Mouse (Mus musculus) erythroid progenitor cell, adult 5-6 weeks (primary cell): Measurements from ENCODE around the gene Jtb. TPM values are rescaled to one million over a fixed set of nuclear protein-coding genes. Genes with fewer than 3 reads are reported as not detected.

Experiments used
- ATAC-seq: replicated peaks from 2 replicates; pipeline ENCODE4 v1.8.0; 2016; ENCODE audit warnings: moderate number of reproducible peaks, mild to moderate bottlenecking, moderate TSS enrichment, inconsistent platforms; ENCODE audit not compliant: poor library complexity, low FRiP score, severe bottlenecking
- total RNA-seq, 2 experiments: library from RNA; stranded (forward) in 1 of 2; stranded (reverse) in 1 of 2; fragments of 150-400 nt in 1 of 2; fragments of 186-747, 209-891 nt in 1 of 2; gene quantifications; 2 replicates each; pipeline versions ENCODE4 v1.2.3 to v1.2.4; 2015 to 2017; ENCODE audit warnings: low replicate concordance in 2 of 2

Jtb gene
- total RNA-seq, 2 experiments from 2014 or later = 1.9 to 10.9 TPM

DNA sequence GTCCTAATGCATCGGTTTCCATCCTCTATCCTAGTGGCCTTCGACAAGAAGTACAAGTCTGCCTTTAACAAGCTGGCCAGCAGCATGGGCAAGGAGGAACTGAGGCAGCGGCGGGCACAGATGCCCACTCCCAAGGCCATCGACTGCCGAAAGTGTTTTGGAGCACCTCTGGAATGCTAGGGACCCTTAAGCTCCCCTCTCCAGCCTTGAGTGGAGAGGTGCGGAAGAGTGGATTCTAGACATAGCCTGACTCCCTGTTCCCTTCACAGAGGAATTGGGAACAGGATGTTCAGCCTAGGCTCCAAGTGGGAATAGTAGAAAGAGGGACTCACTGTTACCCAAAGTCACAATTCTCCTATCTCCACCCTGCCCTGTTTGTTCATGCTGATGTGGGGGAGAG, 48.3 kb downstream of the Jtb start:
- no peak for ATAC-seq

DNA sequence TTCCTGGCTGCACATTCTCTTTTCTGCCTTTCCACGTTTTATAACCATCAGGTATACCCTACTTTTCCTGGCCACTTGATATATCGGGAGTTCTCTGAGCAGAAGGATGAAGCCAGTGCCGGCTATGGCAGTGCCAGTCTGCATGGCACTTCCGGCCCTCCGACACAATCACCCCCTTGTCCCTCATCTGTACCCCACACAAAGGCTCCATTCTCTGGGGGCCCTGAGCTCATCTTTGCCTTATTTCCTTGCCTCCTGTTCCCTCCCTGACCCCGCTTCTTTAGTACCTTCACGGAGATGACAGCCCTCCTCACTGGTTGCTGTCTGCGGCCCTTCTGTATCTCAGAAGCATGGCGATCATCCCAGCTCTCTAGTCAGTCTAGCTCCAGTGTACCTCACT, 49.3 kb downstream of the Jtb start:
- ATAC-seq = no peak

DNA sequence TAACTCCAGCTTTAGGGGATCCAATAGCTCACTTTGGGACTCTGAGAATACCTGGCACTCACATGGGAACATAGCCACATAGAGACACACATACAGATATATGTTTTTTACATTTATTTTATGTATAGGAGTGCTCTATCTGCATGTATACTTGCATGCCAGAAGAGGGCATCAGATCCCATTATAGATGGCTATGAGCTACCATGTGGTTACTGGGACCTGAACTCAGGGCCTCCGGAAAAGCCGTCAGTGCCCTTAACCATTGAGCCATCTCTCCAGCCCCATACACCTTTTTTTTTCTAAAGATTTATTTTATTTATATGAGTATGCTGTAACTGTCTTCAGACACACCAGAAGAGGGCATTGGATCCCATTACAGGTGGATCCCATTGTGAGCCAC, 52.8 kb downstream of the Jtb start:
- ATAC-seq = no peak

Other genes with a start within 250 kb of the Jtb start
- gene Hax1, start 232.8 kb upstream of the Jtb start, total RNA-seq (2015; ENCODE audit: low replicate concordance) = 55.5 and 71.3 TPM in 2 replicates
- 41.2 and 68.0 TPM in 2 replicates for gene Hax1, start 232.8 kb upstream of the Jtb start, total RNA-seq (2017; ENCODE audit: low replicate concordance)
- 26.3 and 51.6 TPM in 2 replicates for gene 4933434E20Rik, start 180.0 kb upstream of the Jtb start, total RNA-seq (2015; ENCODE audit: low replicate concordance)
- gene 4933434E20Rik, start 180.0 kb upstream of the Jtb start, total RNA-seq (2017; ENCODE audit: low replicate concordance) = 28.5 and 29.4 TPM in 2 replicates
- gene Ubap2l, start 179.0 kb upstream of the Jtb start, total RNA-seq (2015; ENCODE audit: low replicate concordance) = 157 and 197 TPM in 2 replicates
- gene Ubap2l, start 179.0 kb upstream of the Jtb start, total RNA-seq (2017; ENCODE audit: low replicate concordance) = 107 and 126 TPM in 2 replicates
- 134 and 153 TPM in 2 replicates for gene Tpm3, start 158.9 kb upstream of the Jtb start, total RNA-seq (2015; ENCODE audit: low replicate concordance)
- gene Tpm3, start 158.9 kb upstream of the Jtb start, total RNA-seq (2017; ENCODE audit: low replicate concordance) = 196 and 241 TPM in 2 replicates
- not detected in 2 replicates for gene Nup210l, start 127.5 kb upstream of the Jtb start, total RNA-seq (2015; ENCODE audit: low replicate concordance)
- not detected in 2 replicates for gene Nup210l, start 127.5 kb upstream of the Jtb start, total RNA-seq (2017; ENCODE audit: low replicate concordance)
- gene Rps27, start 17.9 kb upstream of the Jtb start, total RNA-seq (2015; ENCODE audit: low replicate concordance) = 1,008 and 1,082 TPM in 2 replicates
- gene Rps27, start 17.9 kb upstream of the Jtb start, total RNA-seq (2017; ENCODE audit: low replicate concordance) = 1,107 and 1,635 TPM in 2 replicates
- gene Rab13, start 17.9 kb upstream of the Jtb start, total RNA-seq (2015; ENCODE audit: low replicate concordance) = not detected in 2 replicates
- gene Rab13, start 17.9 kb upstream of the Jtb start, total RNA-seq (2017; ENCODE audit: low replicate concordance) = 0.39 and 0.53 TPM in 2 replicates
- gene Creb3l4, start 11.9 kb downstream of the Jtb start, total RNA-seq (2015; ENCODE audit: low replicate concordance) = not detected in 2 replicates
- gene Creb3l4, start 11.9 kb downstream of the Jtb start, total RNA-seq (2017; ENCODE audit: low replicate concordance) = not detected in 2 replicates
- gene Slc39a1, start 16.6 kb downstream of the Jtb start, total RNA-seq (2015; ENCODE audit: low replicate concordance) = 2.1 and 5.0 TPM in 2 replicates
- gene Slc39a1, start 16.6 kb downstream of the Jtb start, total RNA-seq (2017; ENCODE audit: low replicate concordance) = 2.2 and 7.4 TPM in 2 replicates
- gene Crtc2, start 22.6 kb downstream of the Jtb start, total RNA-seq (2015; ENCODE audit: low replicate concordance) = 10.8 and 14.3 TPM in 2 replicates
- gene Crtc2, start 22.6 kb downstream of the Jtb start, total RNA-seq (2017; ENCODE audit: low replicate concordance) = 5.3 and 16.5 TPM in 2 replicates
- 13.3 and 40.2 TPM in 2 replicates for gene Dennd4b, start 33.6 kb downstream of the Jtb start, total RNA-seq (2015; ENCODE audit: low replicate concordance)
- gene Dennd4b, start 33.6 kb downstream of the Jtb start, total RNA-seq (2017; ENCODE audit: low replicate concordance) = 3.2 and 13.5 TPM in 2 replicates
- 55.8 and 59.8 TPM in 2 replicates for gene Gatad2b, start 61.6 kb downstream of the Jtb start, total RNA-seq (2015; ENCODE audit: low replicate concordance)
- gene Gatad2b, start 61.6 kb downstream of the Jtb start, total RNA-seq (2017; ENCODE audit: low replicate concordance) = 47.2 and 47.7 TPM in 2 replicates
- not detected in 2 replicates for gene Slc27a3, start 158.3 kb downstream of the Jtb start, total RNA-seq (2015; ENCODE audit: low replicate concordance)
- gene Slc27a3, start 158.3 kb downstream of the Jtb start, total RNA-seq (2017; ENCODE audit: low replicate concordance) = 1.0 TPM in 1 of 2 replicates, not detected in the other
- gene Ints3, start 202.0 kb downstream of the Jtb start, total RNA-seq (2015; ENCODE audit: low replicate concordance) = 6.7 and 12.6 TPM in 2 replicates
- 13.2 and 18.2 TPM in 2 replicates for gene Ints3, start 202.0 kb downstream of the Jtb start, total RNA-seq (2017; ENCODE audit: low replicate concordance)
- not detected in 2 replicates for gene Npr1, start 234.3 kb downstream of the Jtb start, total RNA-seq (2015; ENCODE audit: low replicate concordance)
- not detected in 2 replicates for gene Npr1, start 234.3 kb downstream of the Jtb start, total RNA-seq (2017; ENCODE audit: low replicate concordance)
- 61.6 and 86.5 TPM in 2 replicates for gene Ilf2, start 244.5 kb downstream of the Jtb start, total RNA-seq (2015; ENCODE audit: low replicate concordance)
- 93.7 and 150 TPM in 2 replicates for gene Ilf2, start 244.5 kb downstream of the Jtb start, total RNA-seq (2017; ENCODE audit: low replicate concordance)